Mouse (Mus musculus): ENCODE data around the gene Actn4. TPM values are rescaled to one million over a fixed set of nuclear protein-coding genes. Genes with fewer than 3 reads are reported as not detected.
A peak's percentile ranks its signal among the peaks of the same experiment; 100 is the strongest.

Actn4 gene
- total and polyA plus RNA-seq, 3 experiments, result 60.5 to 267 TPM; not detected in 1

DNA sequence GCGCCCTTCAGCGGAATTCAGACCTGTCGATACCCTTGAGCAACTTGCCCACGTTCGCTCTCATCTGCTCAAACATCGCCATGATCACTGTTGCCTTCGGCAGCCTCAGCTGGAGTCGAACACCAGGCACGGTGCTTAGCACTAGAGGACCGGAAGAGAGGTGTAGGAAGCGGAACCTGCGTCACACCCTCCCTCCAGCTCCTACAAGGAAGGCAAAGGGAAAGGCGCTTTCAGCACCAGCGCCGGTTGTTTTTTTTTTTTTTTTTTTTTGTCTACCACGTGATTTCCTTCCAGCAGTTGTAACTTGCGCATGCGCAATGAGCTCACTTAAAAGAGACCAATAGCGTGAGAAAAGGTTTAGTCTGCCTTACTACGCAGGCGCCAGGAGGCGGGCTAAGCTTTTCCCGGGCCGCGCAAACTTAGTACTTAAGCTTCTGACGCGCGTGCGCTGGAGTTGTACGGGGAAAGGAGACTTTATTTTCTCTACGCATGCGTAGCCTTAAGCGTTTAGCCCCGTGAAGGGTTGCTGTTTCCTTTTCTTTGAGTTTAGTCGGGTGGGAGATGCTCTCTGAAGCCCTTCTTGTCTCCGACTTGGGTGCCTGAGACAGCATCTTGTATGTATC lies 19.6 kb upstream of the Actn4 start, which contains the start of the genes Eif3k and Map4k1 (continued):
- no peak for TF ChIP-seq RCOR1 (IDR thresholded peaks at IDR 0.05; ENCODE audit: low read depth, low read length)
- no peak for TF ChIP-seq BHLHE40 (IDR thresholded peaks at IDR 0.05; ENCODE audit: borderline replicate concordance, low read depth, low read length)
- peak; percentile 94 for TF ChIP-seq MAX (IDR thresholded peaks at IDR 0.05; ENCODE audit: low read length)
- TF ChIP-seq E2F4 (IDR thresholded peaks at IDR 0.05; ENCODE audit: borderline replicate concordance, low read depth, low read length), result peak; percentile 97
- TF ChIP-seq ETS1 (IDR thresholded peaks at IDR 0.05; ENCODE audit: low read depth, low read length), result peak; percentile 68; the same call in 1 of the 2 replicates
- no peak for TF ChIP-seq POLR2AphosphoS5 (IDR thresholded peaks at IDR 0.05; ENCODE audit: borderline replicate concordance, low read depth, low read length)
- no peak for TF ChIP-seq GABPA (IDR thresholded peaks at IDR 0.05; ENCODE audit: low read depth, low read length)
- TF ChIP-seq ZNF384 (IDR thresholded peaks at IDR 0.05; ENCODE audit: low read depth, low read length), result peak; percentile 100

DNA sequence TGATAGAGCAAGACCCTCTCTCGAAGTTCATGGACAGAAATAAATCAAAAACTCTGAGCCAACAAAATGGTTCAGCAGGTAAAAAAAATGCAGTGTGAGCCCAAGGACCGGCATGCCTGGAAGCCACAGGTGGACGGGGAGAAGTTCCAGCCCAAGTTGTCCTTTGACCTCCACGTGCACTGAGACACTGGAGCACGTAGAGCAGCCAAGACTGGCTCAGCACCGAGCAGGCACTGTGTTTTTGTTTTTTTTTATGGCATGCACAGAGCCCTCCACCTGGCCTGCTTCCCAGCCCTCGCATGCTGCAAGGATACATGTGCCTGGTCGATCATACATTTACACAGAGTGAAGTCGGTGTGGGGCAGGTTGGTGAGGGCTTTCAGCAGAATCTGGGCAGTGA lies 15.4 kb upstream of the Actn4 start:
- Histone ChIP-seq H3K9ac (ENCODE audit: control insufficient read depth, low read depth, low read length, poor library complexity, severe bottlenecking) (no peak overlapping the region), H3K27me3 (ENCODE audit: control insufficient read depth in 1 of 2, insufficient read depth in 2 of 2, low read length in 2 of 2) (no peaks in the 10 kb centered on the region), H3K9me3 (replicated peaks; ENCODE audit: insufficient read depth, low read length) (no peaks in the 10 kb centered on the region), H3K79me2 (ENCODE audit: control insufficient read depth, insufficient read depth, low read length, poor library complexity) (peaks cover 21% of the 10 kb centered on the region), H3K4me1 (ENCODE audit: control insufficient read depth in 1 of 2, insufficient read depth in 2 of 2, low read length in 2 of 2) (peaks cover 0 to 4% of the 10 kb centered on the region in 2 experiments; a peak in 2 of 4 replicates), H3K4me3 (ENCODE audit: control insufficient read depth in 1 of 2, insufficient read depth in 1 of 2, low read depth in 2 of 2, low read length in 2 of 2) (no peak overlapping the region), H3K36me3 (ENCODE audit: control insufficient read depth in 1 of 2, insufficient read depth in 2 of 2, low read length in 2 of 2) (peaks cover 3 to 6% of the 10 kb centered on the region in 2 experiments), H3K27ac (ENCODE audit: control insufficient read depth, low read depth, low read length) (no peak overlapping the region)
- DNase-seq (ENCODE audit: low read depth, low spot score), result no peak
- TF ChIP-seq BHLHE40 (IDR thresholded peaks at IDR 0.05; ENCODE audit: borderline replicate concordance, low read depth, low read length) (no peak), MXI1 (IDR thresholded peaks at IDR 0.05; ENCODE audit: low read depth, low read length) (no peak), MAZ (IDR thresholded peaks at IDR 0.05; ENCODE audit: low read depth, low read length) (no peak), TBP (IDR thresholded peaks at IDR 0.05; ENCODE audit: low read depth, low read length) (no peak), CHD1 (IDR thresholded peaks at IDR 0.05; ENCODE audit: low read depth, low read length) (no peak), ETS1 (IDR thresholded peaks at IDR 0.05; ENCODE audit: low read depth, low read length) (no peak), NRF1 (IDR thresholded peaks at IDR 0.05; ENCODE audit: insufficient read depth, low read depth, low read length, poor library complexity, severe bottlenecking) (no peak), ELF1 (IDR thresholded peaks at IDR 0.05; ENCODE audit: low read depth, low read length) (no peak)

- no peak overlapping the region for H3K9ac ChIP-seq (ENCODE audit: control insufficient read depth, low read depth, low read length, poor library complexity, severe bottlenecking)
- peak; percentile 52 for DNase-seq (ENCODE audit: low read depth, low spot score)
- H3K4me3 ChIP-seq (ENCODE audit: control insufficient read depth in 1 of 2, insufficient read depth in 1 of 2, low read depth in 2 of 2, low read length in 2 of 2), result no peak overlapping the region
- no peaks in the 10 kb centered on the region for H3K27me3 ChIP-seq (ENCODE audit: control insufficient read depth in 1 of 2, insufficient read depth in 2 of 2, low read length in 2 of 2)
- H3K9me3 ChIP-seq (replicated peaks; ENCODE audit: insufficient read depth, low read length), result no peaks in the 10 kb centered on the region
- 0 out of 2 replicates have a peak, but pooled peaks cover 2% of the 10 kb centered on the region for H3K79me2 ChIP-seq (ENCODE audit: control insufficient read depth, insufficient read depth, low read length, poor library complexity)
- H3K4me1 ChIP-seq (ENCODE audit: control insufficient read depth in 1 of 2, insufficient read depth in 2 of 2, low read length in 2 of 2), result no peaks in the 10 kb centered on the region
- no peak overlapping the region for H3K27ac ChIP-seq (ENCODE audit: control insufficient read depth, low read depth, low read length)
- peaks cover 0 to 3% of the 10 kb centered on the region in 2 experiments; a peak in 3 of 4 replicates for H3K36me3 ChIP-seq (ENCODE audit: control insufficient read depth in 1 of 2, insufficient read depth in 2 of 2, low read length in 2 of 2)
- TF ChIP-seq ZKSCAN1 (IDR thresholded peaks at IDR 0.05; ENCODE audit: low read depth, low read length), result no peak
- peak in 2 of 3 experiments; percentile 32 to 43; a peak in 5 of 6 replicates for TF ChIP-seq CTCF (IDR thresholded peaks at IDR 0.05 in 2 of 3, conservative IDR thresholded peaks at IDR 0.05 in 1 of 3; ENCODE audit: control insufficient read depth in 1 of 3, insufficient read depth in 1 of 3, low read depth in 2 of 3, low read length in 3 of 3, poor library complexity in 1 of 3, severe bottlenecking in 1 of 3)
- TF ChIP-seq ETS1 (IDR thresholded peaks at IDR 0.05; ENCODE audit: low read depth, low read length), result no peak
- TF ChIP-seq NRF1 (IDR thresholded peaks at IDR 0.05; ENCODE audit: insufficient read depth, low read depth, low read length, poor library complexity, severe bottlenecking), result no peak
- TF ChIP-seq MYC (IDR thresholded peaks at IDR 0.05; ENCODE audit: low read depth, low read length), result peak; percentile 95
- TF ChIP-seq USF1 (IDR thresholded peaks at IDR 0.05; ENCODE audit: low read depth, low read length), result peak; percentile 77
- no peak for TF ChIP-seq RCOR1 (IDR thresholded peaks at IDR 0.05; ENCODE audit: low read depth, low read length)
- TF ChIP-seq MAX (IDR thresholded peaks at IDR 0.05; ENCODE audit: low read length), result peak; percentile 64; the same call in 1 of the 2 replicates
- TF ChIP-seq ZMIZ1 (IDR thresholded peaks at IDR 0.05; ENCODE audit: low read depth, low read length), result no peak
Measured at GRCm38 (mm10) chr7:28973025-28973424, 10.9 kb upstream of the Actn4 start.

Measured in MEL (cell line).